Mouse (Mus musculus): Measurements from ENCODE around the gene 9230102O04Rik.

DNA sequence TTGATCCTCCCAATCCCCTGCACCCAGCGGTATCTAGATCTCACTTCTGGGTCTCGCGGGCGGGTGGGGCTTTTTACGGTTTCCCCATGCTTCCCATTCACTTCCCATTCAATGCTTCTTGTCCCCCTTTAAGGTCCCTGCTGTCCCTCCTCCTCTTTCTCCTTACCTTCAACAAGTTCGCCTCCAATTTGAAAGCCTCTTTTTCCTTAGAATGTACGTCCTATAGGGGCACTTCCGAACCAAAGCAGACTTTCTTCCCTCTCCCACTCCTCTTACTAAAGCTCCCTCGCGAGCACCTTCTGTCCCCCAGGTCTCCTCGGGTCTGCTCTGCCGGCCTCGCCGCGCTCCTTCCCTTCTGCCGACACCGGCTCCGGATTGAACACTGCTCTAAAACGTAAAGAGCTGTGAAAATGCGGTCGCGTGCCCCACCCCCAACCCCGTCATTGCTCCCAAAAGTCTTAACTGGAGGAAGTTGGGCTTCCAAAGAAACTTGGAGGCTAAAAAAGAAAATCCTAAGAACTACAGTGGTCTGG is 377 bp upstream of the 9230102O04Rik start, which contains the start of gene Gata3:
- TF ChIP-seq GATA1 (IDR thresholded peaks at IDR 0.05; ENCODE audit: borderline replicate concordance, low read length) (no peak), FLI1 (IDR thresholded peaks at IDR 0.05; ENCODE audit: low read length) (no peak)

All from megakaryocyte, embryonic 14.5 days (primary cell).